Mouse (Mus musculus) stomach, postnatal 0 days (tissue): ENCODE data around the gene Chfr. TPM values are rescaled to one million over a fixed set of nuclear protein-coding genes. Genes with fewer than 3 reads are reported as not detected.

Experiments used
- ATAC-seq: fragments of 200-750 bp; cut with Nextera tagmentation; 2 replicates; pipeline ENCODE4 v1.8.0; 2017; ENCODE audit not compliant: low FRiP score, low TSS enrichment
- DNase-seq: peaks from one replicate; pipeline ENCODE4 v3.0.0-alpha.2; 2016; ENCODE audit warnings: low spot score
- H3K27ac ChIP-seq: fragments of 300-500 bp; sonication (generic); replicated peaks from 2 replicates; pipeline ENCODE4 v1.5.1; 2014; ENCODE audit warnings: mild to moderate bottlenecking, control low read depth
- H3K27me3 ChIP-seq: fragments of 300-500 bp; sonication (generic); 2 replicates; pipeline ENCODE4 v1.6.1; 2014; ENCODE audit warnings: low read length; ENCODE audit not compliant: control insufficient read depth, insufficient read depth
- H3K36me3 ChIP-seq: fragments of 300-500 bp; sonication (generic); 2 replicates; pipeline ENCODE4 v1.6.1; 2014; ENCODE audit warnings: low read length, mixed read lengths; ENCODE audit not compliant: control insufficient read depth, insufficient read depth
- H3K4me1 ChIP-seq: fragments of 300-500 bp; sonication (generic); replicated peaks from 2 replicates; pipeline ENCODE4 v1.6.1; 2014; ENCODE audit warnings: antibody characterized with exemption; ENCODE audit not compliant: control insufficient read depth, insufficient read depth
- H3K4me2 ChIP-seq: fragments of 300-500 bp; sonication (generic); replicated peaks from 2 replicates; pipeline ENCODE4 v1.6.1; 2014; ENCODE audit warnings: low read depth, mild to moderate bottlenecking, control low read depth, moderate library complexity
- H3K4me3 ChIP-seq: fragments of 300-500 bp; sonication (generic); 2 replicates; pipeline ENCODE4 v1.5.1; 2014; ENCODE audit warnings: low read depth, low read length, control low read depth
- H3K9ac ChIP-seq: fragments of 300-500 bp; sonication (generic); 2 replicates; pipeline ENCODE4 v1.6.1; 2014; ENCODE audit warnings: mild to moderate bottlenecking, low read length, control low read depth, mixed read lengths
- H3K9me3 ChIP-seq: fragments of 300-500 bp; sonication (generic); 2 replicates; pipeline ENCODE4 v1.6.1; 2016; ENCODE audit warnings: low read length; ENCODE audit not compliant: control insufficient read depth
- CTCF ChIP-seq: IDR thresholded peaks from 2 replicates; pipeline ENCODE4 v1.5.1; 2016; ENCODE audit warnings: antibody characterized with exemption, low read depth, mild to moderate bottlenecking, moderate library complexity
- EP300 ChIP-seq: optimal IDR thresholded peaks from 2 replicates; pipeline ENCODE3; 2016; ENCODE audit warnings: antibody characterized with exemption
- WGBS: fragments of 180-500 bp; shearing (Covaris S2); extraction: QIAGEN DNeasy Blood & Tissue Kit; methylation state at CpG from one replicate; pipeline ENCODE4 v1.1.7; 2014; 5-methylcytosine and 5-hydroxymethylcytosine counted together
- polyA plus RNA-seq: library from polyadenylated mRNA; unstranded; fragments of >200 nt; fragmentation: Nextera tagmentation; extraction: Ambion mirVana; gene quantifications from 2 replicates; pipeline ENCODE4 v1.2.1, GENCODE M21; 2015

The Chfr gene
- polyA plus RNA-seq, 1 experiment from 2014 or later: 25.2 TPM

DNA sequence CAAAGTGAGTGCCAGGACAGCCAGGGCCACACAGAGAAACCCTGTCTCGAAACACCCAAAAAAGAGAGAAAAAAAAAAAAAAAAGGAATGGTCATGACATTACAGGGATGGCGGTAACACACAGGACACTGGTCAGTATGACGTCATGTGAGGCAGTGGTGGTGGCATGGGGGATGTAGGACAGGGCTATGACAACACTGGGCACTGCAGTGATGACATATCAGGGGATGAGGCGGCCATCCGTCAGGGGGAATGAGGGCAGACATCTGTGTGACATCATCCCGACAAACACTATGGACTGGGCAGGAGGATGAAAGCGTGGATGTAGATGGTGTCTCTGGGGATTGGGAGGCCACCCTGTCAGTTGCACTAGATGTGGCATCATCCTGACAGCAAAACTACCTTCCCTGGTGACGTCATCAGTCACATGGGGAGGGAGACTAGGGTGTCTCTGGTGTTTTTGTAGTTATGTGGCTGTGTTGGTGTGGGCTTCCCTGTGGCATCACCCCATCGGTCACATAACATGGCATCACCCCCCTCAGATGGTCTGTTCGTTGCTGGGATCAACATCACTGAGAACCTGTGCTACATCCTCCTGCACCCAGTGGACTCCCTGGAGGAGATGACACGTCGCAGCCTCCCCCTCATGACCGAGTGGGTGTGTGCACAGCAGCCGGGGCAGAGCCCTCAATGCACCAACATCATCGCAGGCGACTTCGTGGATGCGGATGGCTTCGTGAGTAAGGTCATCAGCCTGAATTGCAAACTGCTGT is 32.6 kb upstream of the Chfr start:
- Histone ChIP-seq H3K9ac (no peak overlapping the region), H3K4me1 (peaks cover 7% of the 10 kb centered on the region), H3K4me3 (no peak overlapping the region), H3K36me3 (peaks cover 30% of the 10 kb centered on the region), H3K27ac (no peak overlapping the region), H3K9me3 (0 out of 2 replicates have a peak, but pooled peaks cover 4% of the 10 kb centered on the region), H3K27me3 (no peaks in the 10 kb centered on the region), H3K4me2 (no peak overlapping the region)
- ATAC-seq (no peak), DNase-seq (no peak)
- no peak for TF ChIP-seq EP300
- no peak for TF ChIP-seq CTCF
- 93% methylated on average over 19 of the region's 19 CpGs for WGBS

DNA sequence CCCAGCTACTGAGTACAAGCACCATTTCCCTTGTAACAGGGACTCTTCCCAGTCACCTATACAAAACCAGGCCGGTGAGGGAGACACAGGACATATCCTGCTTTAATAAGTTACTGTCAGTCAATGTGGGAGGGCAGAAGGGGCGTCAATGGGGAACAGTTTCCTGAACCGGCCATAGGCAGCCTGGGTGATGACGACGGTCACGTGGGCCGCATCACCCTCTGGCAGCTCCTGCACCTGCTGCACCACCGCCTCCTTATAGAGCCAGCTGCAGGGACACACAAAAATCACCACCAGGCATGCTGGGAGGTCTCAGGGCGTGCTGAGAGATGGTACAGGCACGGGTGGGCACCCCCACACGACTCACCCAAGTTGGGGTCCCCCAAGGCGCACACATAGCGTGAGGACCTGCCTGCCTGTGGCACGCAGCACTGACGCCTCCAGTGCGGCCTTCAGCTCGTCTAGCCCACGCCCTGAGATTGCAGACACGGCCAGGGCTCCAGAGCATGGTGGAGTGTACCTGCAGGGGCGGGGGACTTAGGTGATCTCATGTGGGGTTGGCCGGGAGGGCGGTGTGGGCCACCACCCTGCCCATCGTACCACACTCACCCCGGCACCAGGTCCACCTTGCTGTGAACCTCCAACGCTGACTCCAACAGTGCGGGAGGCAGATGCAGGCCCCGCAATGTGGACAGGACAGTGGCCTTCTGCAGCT is 31.6 kb upstream of the Chfr start:
- no peaks in the 10 kb centered on the region for H3K27me3 ChIP-seq
- 93% methylated on average over 27 of the region's 27 CpGs for WGBS
- DNase-seq (peak; percentile 13), ATAC-seq (no peak)
- H3K4me2 ChIP-seq: no peak overlapping the region
- TF ChIP-seq CTCF (no peak), EP300 (no peak)
- no peak overlapping the region for H3K27ac ChIP-seq
- peaks cover 7% of the 10 kb centered on the region for H3K4me1 ChIP-seq
- no peak overlapping the region for H3K9ac ChIP-seq
- H3K4me3 ChIP-seq: no peak overlapping the region
- peaks cover 30% of the 10 kb centered on the region for H3K36me3 ChIP-seq
- H3K9me3 ChIP-seq: 0 out of 2 replicates have a peak, but pooled peaks cover 4% of the 10 kb centered on the region

DNA sequence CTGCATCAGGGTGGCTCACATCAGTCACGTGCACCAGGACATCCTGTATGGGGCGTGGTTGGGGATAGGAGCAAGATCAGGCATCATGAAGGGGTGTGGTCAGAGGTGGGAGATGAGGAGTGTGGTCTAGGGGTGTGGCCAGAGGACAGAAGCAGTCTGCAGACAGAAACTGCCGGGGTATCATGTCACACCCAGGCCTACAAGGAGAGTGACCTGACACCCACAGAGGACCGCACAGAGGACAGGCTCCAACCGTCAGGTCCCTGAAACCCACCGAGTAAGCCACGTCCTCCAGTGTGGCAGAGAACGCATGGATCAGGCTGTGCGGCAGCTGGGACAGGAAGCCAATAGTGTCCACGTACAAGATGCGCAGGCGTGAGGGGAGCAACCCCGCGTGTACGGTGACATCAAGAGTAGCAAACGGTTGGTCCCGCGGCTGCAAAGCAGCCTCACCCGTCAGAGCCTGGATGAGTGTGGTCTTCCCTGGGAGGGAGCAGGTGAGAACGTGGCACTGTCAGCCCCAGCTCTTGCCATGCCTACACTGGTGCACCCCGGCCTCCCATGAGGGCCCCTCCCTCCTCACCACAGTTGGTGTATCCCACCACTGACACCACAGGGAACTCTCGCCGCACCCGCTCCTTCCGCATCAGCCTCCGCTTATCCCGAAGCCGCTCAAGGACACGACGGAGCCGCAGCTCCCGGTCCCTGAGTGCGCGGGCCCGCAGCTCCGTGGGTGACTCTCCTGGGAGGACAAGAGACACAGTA is 30.8 kb upstream of the Chfr start:
- 0 out of 2 replicates have a peak, but pooled peaks cover 4% of the 10 kb centered on the region for H3K9me3 ChIP-seq
- TF ChIP-seq EP300 (no peak), CTCF (no peak)
- H3K36me3 ChIP-seq: peaks cover 30% of the 10 kb centered on the region
- no peak overlapping the region for H3K27ac ChIP-seq
- DNase-seq (peak; percentile 14), ATAC-seq (no peak)
- H3K4me3 ChIP-seq: no peak overlapping the region
- no peak overlapping the region for H3K4me2 ChIP-seq
- 96% methylated on average over 36 of the region's 36 CpGs for WGBS
- H3K4me1 ChIP-seq: peaks cover 7% of the 10 kb centered on the region
- H3K27me3 ChIP-seq: no peaks in the 10 kb centered on the region
- H3K9ac ChIP-seq: no peak overlapping the region

- H3K4me1 ChIP-seq: peaks cover 4% of the 10 kb centered on the region
- DNase-seq (peak; percentile 18), ATAC-seq (no peak)
- TF ChIP-seq CTCF (no peak), EP300 (no peak)
- peak overlapping the region; percentile 81; the same call in 1 of the 2 replicates for H3K4me3 ChIP-seq
- peak overlapping the region; percentile 89; the same call in 1 of the 2 replicates for H3K9ac ChIP-seq
- 0 out of 2 replicates have a peak, but pooled peaks cover 4% of the 10 kb centered on the region for H3K9me3 ChIP-seq
- WGBS: 95% methylated on average over 26 of the region's 26 CpGs
- peak overlapping the region; percentile 100; the same call in 1 of the 2 replicates for H3K27ac ChIP-seq
- H3K36me3 ChIP-seq: peaks cover 30% of the 10 kb centered on the region
- peak overlapping the region; percentile 75 for H3K4me2 ChIP-seq
- H3K27me3 ChIP-seq: no peaks in the 10 kb centered on the region
These were observed 29.3 kb upstream of the Chfr start for GRCm38 (mm10) chr5:110106140-110106871.

DNA sequence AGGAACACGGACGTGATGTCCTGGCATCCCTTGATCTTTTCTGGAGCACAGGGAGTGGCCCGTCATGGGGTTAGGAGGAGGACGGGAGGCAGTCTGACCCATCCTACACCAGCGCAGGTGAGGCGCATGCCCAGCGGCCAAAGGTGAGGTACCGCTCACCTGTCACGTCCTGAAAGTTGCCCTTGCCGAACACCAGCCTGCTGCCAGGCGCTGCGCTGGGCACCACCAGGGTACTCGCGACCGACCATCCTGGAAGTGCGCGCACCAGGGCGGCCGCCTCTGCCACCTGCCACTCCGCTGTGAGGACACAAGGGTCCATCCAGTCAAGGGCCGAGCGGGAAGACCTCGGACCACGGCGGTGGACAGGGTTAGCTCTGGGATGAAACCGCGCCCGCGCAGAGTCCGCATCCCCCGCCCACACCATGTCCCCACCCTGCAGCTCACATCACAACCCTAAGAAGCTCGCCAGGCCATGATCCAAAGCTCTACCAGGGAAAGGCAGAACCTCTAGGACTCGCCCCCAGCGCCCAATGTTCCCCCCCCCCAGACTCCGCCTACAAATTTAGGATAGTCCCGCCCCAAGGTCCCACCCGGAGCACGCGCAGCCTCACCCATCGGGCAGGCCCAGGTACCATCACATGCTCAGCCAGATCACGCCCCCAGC is 28.6 kb upstream of the Chfr start:
- Histone ChIP-seq H3K9ac (peak overlapping the region; percentile 89), H3K9me3 (0 out of 2 replicates have a peak, but pooled peaks cover 4% of the 10 kb centered on the region), H3K4me1 (no peaks in the 10 kb centered on the region), H3K4me3 (peak overlapping the region; percentile 81), H3K27me3 (no peaks in the 10 kb centered on the region), H3K27ac (peak overlapping the region; percentile 100), H3K4me2 (peak overlapping the region; percentile 75), H3K36me3 (peaks cover 30% of the 10 kb centered on the region)
- DNase-seq: no peak
- ATAC-seq: no peak; the same call in 1 of the 2 replicates
- TF ChIP-seq EP300 (no peak), CTCF (0 out of 2 replicates have a peak, but pooled peaks have one; percentile 1)
- WGBS: 17% methylated on average over 38 of the region's 41 CpGs
